8 mouse cellular contexts compared by ENCODE assay signal in genomic region chr5:97980472-97980871, GRCm38 (mm10). TPM values are rescaled to one million over a fixed set of nuclear protein-coding genes. Genes with fewer than 3 reads are reported as not detected.
A peak's percentile ranks its signal among the peaks of the same experiment; 100 is the strongest.
DNase-seq lines count a peak whose midpoint lies in the region; ATAC-seq and TF ChIP-seq lines count a peak whose summit lies in the region.

No protein-coding gene starts in this region.

- no peak for ATAC-seq in intestine, embryonic 14.5 days (replicated peaks; ENCODE audit: low FRiP score, low TSS enrichment, low read depth)
- ATAC-seq in intestine, postnatal 0 days: no peak
- ATAC-seq in heart, embryonic 15.5 days (replicated peaks; ENCODE audit: insufficient number of reproducible peaks, insufficient read depth, low FRiP score, low read depth): peak; percentile 89; the same call in 1 of the 2 replicates
- peak; percentile 43; the same call in 1 of the 2 replicates for ATAC-seq in midbrain, embryonic 14.5 days (ENCODE audit: low FRiP score, low TSS enrichment)

- H3K4me1 ChIP-seq in intestine, embryonic 14.5 days (replicated peaks; ENCODE audit: control insufficient read depth, insufficient read depth, low read length): peaks cover 4% of the 10 kb centered on the region; the same call in 1 of the 2 replicates
- H3K4me1 ChIP-seq in intestine, postnatal 0 days (replicated peaks; ENCODE audit: control insufficient read depth, insufficient read depth, low read length): no peaks in the 10 kb centered on the region
- H3K4me1 ChIP-seq in heart, embryonic 15.5 days (replicated peaks): peaks cover 26% of the 10 kb centered on the region
- H3K4me1 ChIP-seq in midbrain, embryonic 14.5 days (ENCODE audit: control insufficient read depth, insufficient read depth, low read length): no peaks in the 10 kb centered on the region
- peaks cover 13% of the 10 kb centered on the region for H3K4me1 ChIP-seq in thymus, adult 2 months (replicated peaks; ENCODE audit: control insufficient read depth, insufficient read depth, low read length)

- H3K36me3 ChIP-seq in intestine, embryonic 14.5 days (ENCODE audit: control insufficient read depth, insufficient read depth, low read length): no peaks in the 10 kb centered on the region
- no peaks in the 10 kb centered on the region; the same call in 1 of the 2 replicates for H3K36me3 ChIP-seq in intestine, postnatal 0 days (ENCODE audit: control insufficient read depth, insufficient read depth)
- peaks cover 5% of the 10 kb centered on the region for H3K36me3 ChIP-seq in heart, embryonic 15.5 days
- no peaks in the 10 kb centered on the region for H3K36me3 ChIP-seq in midbrain, embryonic 14.5 days (ENCODE audit: control insufficient read depth, insufficient read depth, low read length)
- no peaks in the 10 kb centered on the region for H3K36me3 ChIP-seq in thymus, adult 2 months (ENCODE audit: control insufficient read depth, insufficient read depth, low read length)

- TF ChIP-seq CTCF in intestine, postnatal 0 days (IDR thresholded peaks at IDR 0.05; ENCODE audit: low read depth): no peak
- no peak for TF ChIP-seq CTCF in thymus, adult 2 months (IDR thresholded peaks at IDR 0.05; ENCODE audit: borderline replicate concordance, control insufficient read depth, extremely low read depth, insufficient read depth, low read length, poor library complexity)

- 32% methylated on average over 14 of the region's 14 CpGs for WGBS in intestine, embryonic 14.5 days
- WGBS in intestine, postnatal 0 days: 62% methylated on average over 14 of the region's 14 CpGs
- 9% methylated on average over 14 of the region's 14 CpGs for WGBS in heart, embryonic 15.5 days
- WGBS in midbrain, embryonic 14.5 days: 50% methylated on average over 14 of the region's 14 CpGs
- 96% methylated on average over 14 of the region's 14 CpGs for WGBS in thymus, adult 2 months

- peak overlapping the region; percentile 33; the same call in 1 of the 2 replicates for H3K4me2 ChIP-seq in intestine, embryonic 14.5 days (ENCODE audit: low read length)
- no peak overlapping the region for H3K4me2 ChIP-seq in intestine, postnatal 0 days (replicated peaks; ENCODE audit: low read depth)
- H3K4me2 ChIP-seq in heart, embryonic 15.5 days: peak overlapping the region; percentile 49
- H3K4me2 ChIP-seq in midbrain, embryonic 14.5 days (ENCODE audit: low read length): peak overlapping the region; percentile 37

- no peaks in the 10 kb centered on the region for H3K9me3 ChIP-seq in intestine, embryonic 14.5 days (ENCODE audit: control insufficient read depth, low read length)
- H3K9me3 ChIP-seq in intestine, postnatal 0 days (ENCODE audit: control insufficient read depth): no peaks in the 10 kb centered on the region
- no peaks in the 10 kb centered on the region for H3K9me3 ChIP-seq in heart, embryonic 15.5 days (replicated peaks)
- H3K9me3 ChIP-seq in midbrain, embryonic 14.5 days (ENCODE audit: control insufficient read depth, low read length): no peaks in the 10 kb centered on the region

- no peak for TF ChIP-seq POLR2A in thymus, adult 2 months (IDR thresholded peaks at IDR 0.05; ENCODE audit: control insufficient read depth, extremely low read depth, insufficient read depth, low read length, poor library complexity)

- H3K27me3 ChIP-seq in intestine, embryonic 14.5 days (replicated peaks; ENCODE audit: control insufficient read depth, insufficient read depth, low read length): no peaks in the 10 kb centered on the region
- H3K27me3 ChIP-seq in intestine, postnatal 0 days (replicated peaks; ENCODE audit: control insufficient read depth, insufficient read depth, low read length): no peaks in the 10 kb centered on the region
- H3K27me3 ChIP-seq in heart, embryonic 15.5 days: no peaks in the 10 kb centered on the region
- H3K27me3 ChIP-seq in midbrain, embryonic 14.5 days (ENCODE audit: control insufficient read depth, insufficient read depth, low read length): no peaks in the 10 kb centered on the region
- no peaks in the 10 kb centered on the region for H3K27me3 ChIP-seq in thymus, adult 2 months (ENCODE audit: control insufficient read depth, insufficient read depth, low read length)

- peak; percentile 62 for DNase-seq in intestine, embryonic 14.5 days (ENCODE audit: low spot score)
- DNase-seq in embryo, embryonic 10 days (ENCODE audit: low spot score): peak; percentile 54
- DNase-seq in midbrain, embryonic 14.5 days: peak; percentile 58
- no peak for DNase-seq in urinary bladder, postnatal 10 days (ENCODE audit: low spot score)
- no peak for DNase-seq in cerebellum, adult 8-10 months
- no peak for DNase-seq in thymus, adult 2 months

- H3K4me3 ChIP-seq in intestine, embryonic 14.5 days (ENCODE audit: low read depth, low read length): no peak overlapping the region
- H3K4me3 ChIP-seq in intestine, postnatal 0 days (ENCODE audit: low read depth, low read length): no peak overlapping the region
- H3K4me3 ChIP-seq in heart, embryonic 15.5 days: peak overlapping the region; percentile 5; the same call in 1 of the 2 replicates
- H3K4me3 ChIP-seq in midbrain, embryonic 14.5 days (replicated peaks; ENCODE audit: low read depth, low read length): peak overlapping the region; percentile 7; the same call in 1 of the 2 replicates
- no peak overlapping the region for H3K4me3 ChIP-seq in thymus, adult 2 months (ENCODE audit: control insufficient read depth, insufficient read depth, low read length)

- no peak overlapping the region for H3K9ac ChIP-seq in intestine, embryonic 14.5 days (ENCODE audit: low read length)
- no peak overlapping the region for H3K9ac ChIP-seq in intestine, postnatal 0 days (ENCODE audit: low read depth, low read length)
- 0 out of 2 replicates have a peak overlapping the region, but pooled peaks have one; percentile 26 for H3K9ac ChIP-seq in heart, embryonic 15.5 days
- H3K9ac ChIP-seq in midbrain, embryonic 14.5 days (replicated peaks; ENCODE audit: low read length): no peak overlapping the region

- peak overlapping the region; percentile 51 for H3K27ac ChIP-seq in intestine, embryonic 14.5 days (ENCODE audit: low read depth)
- H3K27ac ChIP-seq in intestine, postnatal 0 days (ENCODE audit: low read depth, low read length): no peak overlapping the region
- peak overlapping the region; percentile 94 for H3K27ac ChIP-seq in heart, embryonic 15.5 days
- H3K27ac ChIP-seq in midbrain, embryonic 14.5 days (replicated peaks; ENCODE audit: low read depth, low read length): no peak overlapping the region
- no peak overlapping the region for H3K27ac ChIP-seq in thymus, adult 2 months (ENCODE audit: control insufficient read depth, insufficient read depth, low read length)

RNA-seq across cellular contexts. Expression of gene Antxr2, which starts 50.4 kb away (rescaled TPM):
- polyA plus RNA-seq in intestine, embryonic 14.5 days (2014; fragmentation: Nextera tagmentation; extraction: Ambion mirVana): 23.7 and 24.6 TPM in 2 replicates
- polyA plus RNA-seq in intestine, postnatal 0 days (2015; fragmentation: Nextera tagmentation; extraction: Ambion mirVana): 17.5 and 18.3 TPM in 2 replicates
- 52.2 and 56.1 TPM in 2 replicates for polyA plus RNA-seq in heart, embryonic 15.5 days (2015; fragmentation: Nextera tagmentation; extraction: Ambion mirVana)
- 1.3 and 4.4 TPM in 2 replicates for polyA plus RNA-seq in midbrain, embryonic 14.5 days (2014; fragmentation: Nextera tagmentation; extraction: Ambion mirVana)
- 4.5 and 5.0 TPM in 2 replicates for polyA plus RNA-seq in thymus, adult 2 months (2012; rRNA removed)

Comparison
In these comparisons a context has a peak if more than half of its experiments do, and no peak if none do; other contexts are left out.
1. H3K27ac ChIP-seq: peak in intestine, embryonic 14.5 days (single experiment) and heart, embryonic 15.5 days (single experiment); none in intestine, postnatal 0 days (single experiment), midbrain, embryonic 14.5 days (single experiment) and thymus, adult 2 months (single experiment).
2. ATAC-seq: peak in heart, embryonic 15.5 days (single experiment) and midbrain, embryonic 14.5 days (single experiment); none in intestine, embryonic 14.5 days (single experiment) and intestine, postnatal 0 days (single experiment).
3. DNase-seq: peak in intestine, embryonic 14.5 days (single experiment), embryo, embryonic 10 days (single experiment) and midbrain, embryonic 14.5 days (single experiment); none in urinary bladder, postnatal 10 days (single experiment), cerebellum, adult 8-10 months (single experiment) and thymus, adult 2 months (single experiment).
4. H3K4me3 ChIP-seq: peak in heart, embryonic 15.5 days (single experiment) and midbrain, embryonic 14.5 days (single experiment); none in intestine, embryonic 14.5 days (single experiment), intestine, postnatal 0 days (single experiment) and thymus, adult 2 months (single experiment).